Mouse (Mus musculus): ENCODE results near the gene Rnf38. TPM values are rescaled to one million over a fixed set of nuclear protein-coding genes. Genes with fewer than 3 reads are reported as not detected.

Rnf38 gene
- total and polyA plus RNA-seq, 3 experiments = 20.0 to 95.1 (median 22.9) TPM

DNA sequence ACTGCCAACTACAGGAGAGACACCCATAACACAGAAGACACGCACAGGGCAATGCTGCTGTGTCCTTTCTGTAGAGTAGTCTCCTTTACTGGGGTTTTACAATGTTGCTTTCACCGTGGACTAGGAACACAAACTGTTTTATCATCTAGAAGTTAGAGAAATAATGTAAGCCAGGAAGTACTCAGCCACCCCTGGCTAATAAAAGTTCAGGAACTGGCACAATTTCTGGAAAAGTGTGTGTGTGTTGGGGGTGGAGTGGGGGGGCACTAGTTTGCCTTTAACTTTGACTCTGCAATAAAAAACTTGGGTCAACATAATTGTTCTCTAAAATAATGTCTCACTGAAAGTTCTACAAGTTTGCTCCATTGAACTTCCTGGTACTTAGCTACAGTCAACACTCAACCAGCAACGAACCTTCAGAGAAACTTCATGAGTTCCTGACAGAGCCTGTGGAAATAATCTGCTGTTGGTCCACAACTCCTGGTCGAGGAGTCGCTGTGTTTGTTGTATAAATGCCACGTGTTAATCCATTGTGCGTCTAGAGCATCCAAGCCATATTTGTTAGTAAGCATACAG lies 155.1 kb downstream of the Rnf38 start:
- H3K27me3 ChIP-seq (ENCODE audit: insufficient read depth, low read length) = peaks cover 23% of the 10 kb centered on the region
- H3K9me3 ChIP-seq (replicated peaks) = no peaks in the 10 kb centered on the region
- no peak overlapping the region for H3K4me3 ChIP-seq (ENCODE audit: low read depth, low read length)
- TF ChIP-seq CTCF (IDR thresholded peaks at IDR 0.05; ENCODE audit: low read depth, low read length) (no peak), GATA2 (IDR thresholded peaks at IDR 0.05; ENCODE audit: borderline replicate concordance, low read depth, low read length) (no peak), GATA1 (IDR thresholded peaks at IDR 0.05; ENCODE audit: borderline replicate concordance, low read length) (no peak), POLR2AphosphoS5 (IDR thresholded peaks at IDR 0.05; ENCODE audit: insufficient replicate concordance, low read depth, low read length) (no peak), TAL1 (conservative IDR thresholded peaks at IDR 0.05; ENCODE audit: low read depth, low read length) (no peak)
- ATAC-seq (ENCODE audit: extremely low read depth, insufficient number of reproducible peaks, low FRiP score, poor library complexity, severe bottlenecking) (no peak), DNase-seq (ENCODE audit: low spot score) (no peak)
- H3K4me1 ChIP-seq (ENCODE audit: insufficient read depth, low read depth, low read length) = no peaks in the 10 kb centered on the region
- H3K36me3 ChIP-seq (replicated peaks) = no peaks in the 10 kb centered on the region

Other genes with a start within 250 kb of the Rnf38 start
- 108 and 132 TPM in 2 replicates for gene Clta, start 229.3 kb downstream of the Rnf38 start, total RNA-seq (2014; fragmentation: Nextera tagmentation)
- gene Clta, start 229.3 kb downstream of the Rnf38 start, total RNA-seq (2017) = 483 and 581 TPM in 2 replicates
- 437 and 460 TPM in 2 replicates for gene Clta, start 229.3 kb downstream of the Rnf38 start, polyA plus RNA-seq (2012)
- 41.5 and 42.6 TPM in 2 replicates for gene Gne, start 149.6 kb downstream of the Rnf38 start, total RNA-seq (2014; fragmentation: Nextera tagmentation)
- 17.9 and 18.1 TPM in 2 replicates for gene Gne, start 149.6 kb downstream of the Rnf38 start, total RNA-seq (2017)
- gene Gne, start 149.6 kb downstream of the Rnf38 start, polyA plus RNA-seq (2012) = 35.3 and 40.9 TPM in 2 replicates
- 25.9 and 27.4 TPM in 2 replicates for gene Melk, start 67.1 kb upstream of the Rnf38 start, total RNA-seq (2014; fragmentation: Nextera tagmentation)
- gene Melk, start 67.1 kb upstream of the Rnf38 start, total RNA-seq (2017) = 28.8 and 29.3 TPM in 2 replicates
- gene Melk, start 67.1 kb upstream of the Rnf38 start, polyA plus RNA-seq (2012) = 0.90 and 1.5 TPM in 2 replicates